In the genomic region with DNA sequence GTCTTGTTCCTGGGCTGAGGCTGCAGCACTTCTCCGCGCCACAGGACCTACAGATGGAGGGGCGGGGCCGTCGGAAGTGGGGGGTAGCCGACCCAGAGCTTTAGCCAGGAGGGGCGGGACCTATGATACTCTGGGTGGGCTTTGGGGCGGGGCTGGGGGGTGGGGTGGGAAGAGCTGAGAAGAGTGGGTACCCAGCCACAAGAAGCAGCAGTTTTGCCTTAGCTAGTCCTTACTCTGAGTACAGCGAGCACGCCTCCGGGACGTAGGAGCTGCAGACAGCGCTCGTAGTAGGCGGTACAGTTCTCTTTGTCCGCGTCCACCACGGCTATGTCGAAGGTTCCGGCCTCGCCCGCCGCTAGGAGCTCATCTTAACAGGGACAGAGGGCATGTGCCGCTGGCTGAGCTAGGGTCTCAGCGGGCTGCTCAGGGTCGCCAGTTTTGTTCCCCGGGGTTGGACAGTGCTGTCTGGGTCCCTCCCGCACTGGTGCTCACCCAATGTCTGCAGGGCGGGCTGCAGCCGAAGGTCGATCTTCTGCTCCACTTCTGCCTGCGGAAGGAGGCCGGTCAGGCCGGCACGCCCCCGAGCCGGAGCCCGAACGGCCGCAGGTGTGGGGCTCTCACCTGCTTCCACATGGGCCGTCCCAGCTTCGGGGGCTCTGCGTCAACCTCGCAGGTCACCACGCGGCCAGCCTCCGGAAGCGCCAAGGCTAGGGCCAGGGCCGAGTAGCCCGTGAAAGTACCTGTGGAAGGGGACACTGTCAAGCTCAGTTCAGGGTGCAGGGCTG, we compare ENCODE assay signal across 8 mouse cellular contexts. TPM values are rescaled to one million over a fixed set of nuclear protein-coding genes. Genes with fewer than 3 reads are reported as not detected.
DNase-seq lines count a peak whose midpoint lies in the region; ATAC-seq and TF ChIP-seq lines count a peak whose summit lies in the region.

No protein-coding gene starts in this region.

- H3K9me3 ChIP-seq in G1E (replicated peaks): no peaks in the 10 kb centered on the region

- peak; percentile 46 for DNase-seq in adrenal gland, adult 8-10 months
- DNase-seq in adrenal gland, adult 2 months: no peak
- peak; percentile 65 for DNase-seq in G1E (ENCODE audit: low spot score)
- DNase-seq in embryo, embryonic 10.5 days (ENCODE audit: low spot score): peak; percentile 90
- peak; percentile 41 to 42 for DNase-seq in heart, postnatal 14 days
- DNase-seq in left cerebral cortex, postnatal 25 days (ENCODE audit: low spot score in 2 of 2): peak; percentile 48 to 56
- peak; percentile 86 for DNase-seq in mesoderm, embryonic 11.5 days (ENCODE audit: low read depth, low spot score)
- DNase-seq in spleen, postnatal 4 days (ENCODE audit: low spot score in 2 of 2): peak; percentile 49 to 80

- no peak for TF ChIP-seq CTCF in G1E (IDR thresholded peaks at IDR 0.05; ENCODE audit: low read depth, low read length)

- H3K27me3 ChIP-seq in G1E (ENCODE audit: insufficient read depth, low read length): no peaks in the 10 kb centered on the region

- H3K36me3 ChIP-seq in G1E (replicated peaks): peaks cover 65% of the 10 kb centered on the region

- H3K4me3 ChIP-seq in G1E (ENCODE audit: low read depth, low read length): peak overlapping the region; percentile 89

- ATAC-seq in G1E (ENCODE audit: extremely low read depth, insufficient number of reproducible peaks, low FRiP score, poor library complexity, severe bottlenecking): peak; percentile 22

- intact Hi-C loops in heart, postnatal 14 days (cut with DNase I): loop anchor here (1.0 to 10.0 kb wide), 4 partner anchors 15 to 723 kb away; a partner anchor contains a TSS
- intact Hi-C loops in left cerebral cortex, postnatal 25 days (cut with DNase I): loop anchor here (1.0 to 10.0 kb wide), 4 partner anchors 16 to 173 kb away; a partner anchor contains a TSS

- peaks cover 95% of the 10 kb centered on the region for H3K4me1 ChIP-seq in G1E (ENCODE audit: insufficient read depth, low read depth, low read length)

RNA-seq across cellular contexts. Expression of a gene that starts 1.2 kb away (rescaled TPM):
- total RNA-seq in adrenal gland, adult 8-10 months (2022): 10 to 100 TPM; 75.0 to 92.2 (median 80.6) TPM
- 10 to 100 TPM; 59.2 to 77.6 TPM for total RNA-seq in adrenal gland, adult 2 months (2021)
- polyA plus RNA-seq in adrenal gland, adult 2 months (2012; rRNA removed): 81.6 and 83.0 TPM in 2 replicates
- 23.3 and 33.0 TPM in 2 replicates for total RNA-seq in G1E (2014; fragmentation: Nextera tagmentation)
- 20.6 and 24.5 TPM in 2 replicates for total RNA-seq in G1E (2017)
- polyA plus RNA-seq in G1E (2012): 49.2 and 49.5 TPM in 2 replicates
- total RNA-seq in heart, postnatal 14 days (2021): 1 to 10 TPM; 6.3 to 6.8 TPM
- 10 to 100 TPM; 28.3 to 31.5 TPM for total RNA-seq in left cerebral cortex, postnatal 25 days (2021)

RNA-seq across cellular contexts. Expression of a gene that starts 22.5 kb away (rescaled TPM):
- total RNA-seq in adrenal gland, adult 8-10 months (2022): 100 to 1,000 TPM; 190 to 233 (median 209) TPM
- 100 to 1,000 TPM; 196 to 221 TPM for total RNA-seq in adrenal gland, adult 2 months (2021)
- 213 and 280 TPM in 2 replicates for polyA plus RNA-seq in adrenal gland, adult 2 months (2012; rRNA removed)
- total RNA-seq in G1E (2014; fragmentation: Nextera tagmentation) (525 and 570 TPM in 2 replicates), G1E (2017) (445 and 495 TPM in 2 replicates)
- polyA plus RNA-seq in G1E (2012): 636 and 648 TPM in 2 replicates
- 100 to 1,000 TPM; 469 to 495 TPM for total RNA-seq in heart, postnatal 14 days (2021)
- 100 to 1,000 TPM; 207 to 226 TPM for total RNA-seq in left cerebral cortex, postnatal 25 days (2021)
